Mouse (Mus musculus) lung, embryonic 16.5 days (tissue): Measurements from ENCODE around the gene Apba1. TPM values are rescaled to one million over a fixed set of nuclear protein-coding genes. Genes with fewer than 3 reads are reported as not detected.

Experiments used
- ATAC-seq: fragments of 200-750 bp; cut with Nextera tagmentation; 2 replicates; pipeline ENCODE4 v1.8.0; 2017; ENCODE audit warnings: low read depth, mild to moderate bottlenecking, moderate library complexity
- H3K27ac ChIP-seq: fragments of 300-500 bp; sonication (generic); 2 replicates; pipeline ENCODE4 v1.5.1; 2014; ENCODE audit warnings: mild to moderate bottlenecking, control low read depth, low read length
- H3K27me3 ChIP-seq: fragments of 300-500 bp; sonication (generic); 2 replicates; pipeline ENCODE4 v1.6.1; 2014; ENCODE audit warnings: low read depth, low read length, mixed read lengths; ENCODE audit not compliant: control insufficient read depth, insufficient read depth
- H3K36me3 ChIP-seq: fragments of 300-500 bp; sonication (generic); 2 replicates; pipeline ENCODE4 v1.6.1; 2014; ENCODE audit warnings: low read length; ENCODE audit not compliant: control insufficient read depth, insufficient read depth
- H3K4me1 ChIP-seq: fragments of 300-500 bp; sonication (generic); replicated peaks from 2 replicates; pipeline ENCODE4 v1.6.1; 2014; ENCODE audit warnings: low read length, mixed read lengths; ENCODE audit not compliant: control insufficient read depth, insufficient read depth
- H3K4me2 ChIP-seq: fragments of 300-500 bp; sonication (generic); 2 replicates; pipeline ENCODE4 v1.6.1; 2014; ENCODE audit warnings: low read depth, low read length, control low read depth
- H3K4me3 ChIP-seq: fragments of 300-500 bp; sonication (generic); 2 replicates; pipeline ENCODE4 v1.5.1; 2014; ENCODE audit warnings: mild to moderate bottlenecking, low read length, control low read depth
- H3K9ac ChIP-seq: fragments of 300-500 bp; sonication (generic); 2 replicates; pipeline ENCODE4 v1.6.1; 2014; ENCODE audit warnings: low read length, control low read depth
- H3K9me3 ChIP-seq: fragments of 300-500 bp; sonication (generic); 2 replicates; pipeline ENCODE4 v1.6.1; 2016; ENCODE audit warnings: low read length; ENCODE audit not compliant: control insufficient read depth
- WGBS: fragments of 180-500 bp; shearing (Covaris S2); extraction: QIAGEN DNeasy Blood & Tissue Kit; methylation state at CpG from one replicate; pipeline ENCODE4 v1.1.7; 2014; 5-methylcytosine and 5-hydroxymethylcytosine counted together
- polyA plus RNA-seq: library from polyadenylated mRNA; unstranded; fragments of >200 nt; fragmentation: Nextera tagmentation; extraction: Ambion mirVana; gene quantifications from 2 replicates; pipeline ENCODE4 v1.2.1, GENCODE M21; 2015

Gene Apba1
- polyA plus RNA-seq, 1 experiment from 2014 or later = 0.33 TPM

GRCm38 (mm10) chr19:23924791-23925190 is 166.1 kb downstream of the Apba1 start:
- no peak for ATAC-seq
- Histone ChIP-seq H3K27me3 (no peaks in the 10 kb centered on the region), H3K4me3 (no peak overlapping the region), H3K4me1 (no peaks in the 10 kb centered on the region; the same call in 1 of the 2 replicates), H3K9ac (no peak overlapping the region), H3K36me3 (no peaks in the 10 kb centered on the region), H3K9me3 (no peaks in the 10 kb centered on the region), H3K27ac (no peak overlapping the region), H3K4me2 (no peak overlapping the region)
- WGBS = 70% methylated on average over 9 of the region's 9 CpGs

DNA sequence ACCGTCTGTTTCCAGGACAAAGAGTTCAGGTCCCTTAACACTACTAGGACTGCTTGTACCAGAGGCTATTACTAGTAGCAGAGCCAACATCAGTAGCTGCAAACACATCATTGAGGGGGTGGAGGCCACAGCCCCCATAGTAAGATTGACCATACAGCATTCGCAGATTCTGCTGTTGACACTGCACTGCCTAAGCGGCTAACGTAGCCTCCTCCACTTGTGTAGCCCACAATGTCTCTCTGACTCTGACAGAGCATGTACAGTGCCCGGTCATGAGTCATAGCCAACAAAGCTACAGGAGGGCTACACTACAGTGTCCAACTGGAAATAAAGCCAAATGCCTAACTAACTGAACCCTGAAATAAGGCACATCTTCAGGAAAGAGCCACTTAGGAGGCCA is 166.9 kb downstream of the Apba1 start:
- H3K9ac ChIP-seq = no peak overlapping the region
- no peaks in the 10 kb centered on the region for H3K9me3 ChIP-seq
- no peaks in the 10 kb centered on the region for H3K27me3 ChIP-seq
- no peak for ATAC-seq
- no peak overlapping the region for H3K4me3 ChIP-seq
- 86% methylated on average over 5 of the region's 5 CpGs for WGBS
- no peak overlapping the region for H3K27ac ChIP-seq
- no peak overlapping the region for H3K4me2 ChIP-seq
- no peaks in the 10 kb centered on the region for H3K36me3 ChIP-seq
- H3K4me1 ChIP-seq = no peaks in the 10 kb centered on the region; the same call in 1 of the 2 replicates

GRCm38 (mm10) chr19:23930826-23931225 is 172.1 kb downstream of the Apba1 start:
- no peak for ATAC-seq
- no peak overlapping the region for H3K27ac ChIP-seq
- H3K4me1 ChIP-seq = no peaks in the 10 kb centered on the region
- no peak overlapping the region for H3K9ac ChIP-seq
- H3K27me3 ChIP-seq = no peaks in the 10 kb centered on the region
- H3K4me2 ChIP-seq = no peak overlapping the region
- no peak overlapping the region for H3K4me3 ChIP-seq
- no peaks in the 10 kb centered on the region for H3K36me3 ChIP-seq
- peaks cover 8% of the 10 kb centered on the region; the same call in 1 of the 2 replicates for H3K9me3 ChIP-seq
- 95% methylated on average over 5 of the region's 5 CpGs for WGBS

DNA sequence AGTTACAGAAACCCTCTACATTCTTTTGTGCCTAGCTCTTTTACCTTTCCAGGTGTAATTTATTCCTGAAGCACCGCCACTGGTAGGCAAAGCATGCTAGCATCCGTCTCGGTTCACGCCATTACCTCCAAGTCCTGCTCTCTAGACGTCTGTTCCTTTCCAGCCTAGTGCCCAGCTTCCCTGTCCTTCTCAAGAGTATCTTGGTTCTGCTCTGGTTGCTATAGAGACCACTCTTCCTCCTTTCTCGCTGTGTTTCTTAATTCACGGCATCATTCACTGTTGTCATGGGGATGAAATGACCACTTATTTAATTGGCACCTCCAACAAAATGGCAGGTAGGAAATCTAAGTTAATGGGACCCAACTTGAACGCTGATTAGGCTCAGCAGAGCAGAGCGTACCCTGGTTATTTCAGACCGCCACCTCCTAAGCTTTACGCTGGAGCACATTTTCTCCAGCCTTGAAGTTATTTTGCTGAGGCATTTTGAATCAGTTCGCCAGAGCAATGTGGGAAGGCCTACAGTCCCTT is 182.8 kb downstream of the Apba1 start:
- Histone ChIP-seq H3K36me3 (no peaks in the 10 kb centered on the region), H3K4me3 (no peak overlapping the region), H3K9ac (no peak overlapping the region), H3K27ac (no peak overlapping the region), H3K9me3 (no peaks in the 10 kb centered on the region), H3K4me1 (no peaks in the 10 kb centered on the region), H3K27me3 (no peaks in the 10 kb centered on the region), H3K4me2 (no peak overlapping the region)
- ATAC-seq = no peak
- 71% methylated on average over 12 of the region's 12 CpGs for WGBS

DNA sequence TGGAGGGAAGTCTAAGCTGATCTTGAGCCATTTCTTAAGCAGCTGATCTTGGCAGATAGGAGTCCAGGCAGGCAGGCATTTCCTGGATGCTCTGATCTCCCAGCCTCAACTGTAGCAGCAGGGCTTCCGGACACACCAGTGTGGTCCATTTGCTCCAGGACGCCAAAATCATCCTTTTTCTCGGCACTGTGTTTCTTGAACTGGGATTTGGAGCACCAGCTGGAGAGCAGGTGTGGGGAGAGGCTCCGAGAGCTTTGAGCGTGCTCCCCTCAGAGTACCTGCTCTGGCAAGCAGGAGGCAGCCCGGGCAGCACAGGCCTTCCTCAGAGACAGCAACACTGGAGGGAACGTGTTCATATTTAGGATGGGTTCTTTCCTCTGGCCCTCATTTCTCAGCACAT is 184.2 kb downstream of the Apba1 start:
- Histone ChIP-seq H3K4me2 (no peak overlapping the region), H3K9ac (no peak overlapping the region), H3K9me3 (no peaks in the 10 kb centered on the region), H3K36me3 (no peaks in the 10 kb centered on the region), H3K4me1 (no peaks in the 10 kb centered on the region), H3K27me3 (no peaks in the 10 kb centered on the region), H3K4me3 (no peak overlapping the region), H3K27ac (no peak overlapping the region)
- WGBS = 80% methylated on average over 7 of the region's 7 CpGs
- no peak for ATAC-seq

DNA sequence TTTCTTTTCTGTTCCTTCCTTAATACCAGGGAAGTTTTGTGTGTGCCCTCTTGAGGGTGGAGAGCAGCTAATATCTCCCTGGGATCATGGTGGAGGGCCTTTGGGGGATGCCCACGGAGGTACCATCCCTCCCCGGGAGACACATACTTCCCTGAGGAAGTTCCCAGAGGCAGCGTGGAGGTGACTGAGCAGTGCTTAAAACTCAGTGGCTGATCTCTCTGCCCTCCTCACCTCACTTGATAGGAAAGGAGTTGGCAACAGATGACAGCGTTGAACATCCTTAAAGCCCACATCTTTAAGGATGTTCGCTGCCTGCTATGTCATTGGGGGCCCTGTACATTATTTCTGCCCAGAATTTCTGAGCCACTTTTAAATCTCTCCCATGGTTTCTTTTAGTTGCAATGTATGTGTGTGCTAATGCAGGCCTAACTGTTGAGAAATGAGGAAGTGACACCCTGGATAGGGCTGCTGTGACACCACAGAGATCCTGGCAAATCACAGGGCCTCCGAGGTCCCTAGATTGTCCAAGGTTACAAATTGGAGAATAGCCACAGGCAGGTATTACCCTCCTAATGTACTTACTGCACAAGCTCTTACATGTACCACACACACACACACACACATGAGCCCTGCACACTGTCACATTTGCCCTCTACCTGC is 187.5 kb downstream of the Apba1 start:
- no peak overlapping the region for H3K9ac ChIP-seq
- no peaks in the 10 kb centered on the region for H3K27me3 ChIP-seq
- H3K36me3 ChIP-seq = no peaks in the 10 kb centered on the region
- no peak overlapping the region for H3K4me3 ChIP-seq
- H3K4me1 ChIP-seq = no peaks in the 10 kb centered on the region
- H3K4me2 ChIP-seq = no peak overlapping the region
- 78% methylated on average over 6 of the region's 6 CpGs for whole genome bisulfite sequencing
- H3K9me3 ChIP-seq = no peaks in the 10 kb centered on the region
- ATAC-seq = no peak
- no peak overlapping the region for H3K27ac ChIP-seq

GRCm38 (mm10) chr19:23946751-23947150 is 188.1 kb downstream of the Apba1 start:
- 74% methylated on average over 4 of the region's 4 CpGs for WGBS
- Histone ChIP-seq H3K9ac (no peak overlapping the region), H3K27ac (no peak overlapping the region), H3K27me3 (no peaks in the 10 kb centered on the region), H3K4me2 (no peak overlapping the region), H3K9me3 (no peaks in the 10 kb centered on the region), H3K4me3 (no peak overlapping the region), H3K4me1 (no peaks in the 10 kb centered on the region), H3K36me3 (no peaks in the 10 kb centered on the region)
- ATAC-seq = no peak

DNA sequence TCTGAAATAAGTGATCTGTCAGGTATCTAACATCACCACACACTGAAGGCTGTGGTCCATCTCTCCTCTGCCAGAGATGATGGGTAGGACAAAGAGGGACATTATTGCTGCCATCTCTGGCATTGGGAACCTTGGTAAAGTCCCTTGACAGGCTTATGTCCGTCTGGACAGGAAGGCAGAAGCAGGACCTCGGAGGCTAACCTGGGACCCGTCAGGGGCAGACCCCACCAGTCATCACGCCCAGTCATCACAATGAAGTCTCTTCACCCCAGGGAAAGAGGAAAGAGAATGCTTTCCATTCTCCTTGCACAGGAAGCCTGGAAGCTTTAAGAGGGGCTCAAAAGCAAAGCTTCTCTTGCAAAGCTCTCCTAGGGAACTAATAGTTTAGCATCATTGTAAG is 189.2 kb downstream of the Apba1 start:
- ATAC-seq = no peak
- Histone ChIP-seq H3K4me3 (no peak overlapping the region), H3K4me2 (no peak overlapping the region), H3K9me3 (no peaks in the 10 kb centered on the region), H3K27ac (no peak overlapping the region), H3K27me3 (no peaks in the 10 kb centered on the region), H3K36me3 (no peaks in the 10 kb centered on the region), H3K4me1 (no peaks in the 10 kb centered on the region), H3K9ac (no peak overlapping the region)
- WGBS = 69% methylated on average over 4 of the region's 4 CpGs

- no peak for ATAC-seq
- Histone ChIP-seq H3K4me3 (no peak overlapping the region), H3K27ac (no peak overlapping the region), H3K9me3 (no peaks in the 10 kb centered on the region), H3K36me3 (no peaks in the 10 kb centered on the region), H3K9ac (no peak overlapping the region), H3K4me1 (no peaks in the 10 kb centered on the region), H3K4me2 (no peak overlapping the region), H3K27me3 (no peaks in the 10 kb centered on the region)
- 36% methylated on average over 12 of the region's 12 CpGs for WGBS
Observed at GRCm38 (mm10) chr19:23948301-23949000, 189.8 kb downstream of the Apba1 start.
